Mouse (Mus musculus) gastrocnemius, postnatal 25 days (tissue): ENCODE data around the gene Frmpd1. TPM values are rescaled to one million over a fixed set of nuclear protein-coding genes. Genes with fewer than 3 reads are reported as not detected.

Experiments
- DNase-seq: peaks from one replicate; pipeline ENCODE4 v3.0.0; 2022
- total RNA-seq, 2 experiments: library from RNA; stranded (reverse); gene quantifications; 1 replicate in 1 of 2; 2 replicates in 1 of 2; pipeline ENCODE4 v1.2.3; 2021

Frmpd1 gene
- total RNA-seq, 2 experiments from 2014 or later, result 0.51 to 0.56 TPM

DNA sequence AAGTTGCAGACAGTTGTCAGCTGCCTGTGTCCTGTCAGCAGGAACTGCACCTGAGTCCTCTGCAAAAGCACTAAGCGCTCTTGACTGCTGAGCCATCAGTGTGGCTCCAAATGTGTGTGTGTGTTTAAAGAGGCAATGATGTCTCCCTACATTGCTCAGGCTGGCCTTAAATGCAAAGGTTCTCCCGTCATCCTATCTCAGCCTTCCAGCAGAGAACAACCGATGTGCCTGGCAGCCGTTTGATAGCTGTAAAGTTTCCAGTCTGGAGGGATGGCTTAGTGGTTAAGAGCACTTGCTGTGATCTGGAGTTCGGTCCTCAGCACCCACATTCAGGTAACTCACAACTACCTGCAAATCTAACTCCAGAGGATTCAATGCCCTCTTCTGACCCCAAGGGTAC is 56.7 kb downstream of the Frmpd1 start:
- no peak for DNase-seq

DNA sequence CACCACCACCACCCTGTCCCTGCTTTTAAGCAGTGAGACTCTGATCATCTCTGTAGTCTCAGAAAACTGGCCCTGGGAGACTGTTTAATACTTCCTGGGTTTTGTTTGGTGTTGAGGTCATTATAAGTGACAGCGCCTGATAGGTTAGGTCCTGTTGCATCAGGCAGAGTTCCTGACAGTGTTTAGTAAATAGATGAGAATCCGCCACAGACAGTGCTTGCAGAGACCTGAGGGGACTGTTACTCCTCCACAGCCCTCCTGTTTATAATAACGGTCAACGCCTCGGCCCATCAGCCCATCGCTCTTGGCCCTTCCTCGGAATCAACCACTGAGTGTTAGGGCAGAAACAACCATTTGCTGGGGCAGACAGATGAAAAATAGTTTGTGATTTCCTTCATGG is 57.5 kb downstream of the Frmpd1 start:
- no peak for DNase-seq

DNA sequence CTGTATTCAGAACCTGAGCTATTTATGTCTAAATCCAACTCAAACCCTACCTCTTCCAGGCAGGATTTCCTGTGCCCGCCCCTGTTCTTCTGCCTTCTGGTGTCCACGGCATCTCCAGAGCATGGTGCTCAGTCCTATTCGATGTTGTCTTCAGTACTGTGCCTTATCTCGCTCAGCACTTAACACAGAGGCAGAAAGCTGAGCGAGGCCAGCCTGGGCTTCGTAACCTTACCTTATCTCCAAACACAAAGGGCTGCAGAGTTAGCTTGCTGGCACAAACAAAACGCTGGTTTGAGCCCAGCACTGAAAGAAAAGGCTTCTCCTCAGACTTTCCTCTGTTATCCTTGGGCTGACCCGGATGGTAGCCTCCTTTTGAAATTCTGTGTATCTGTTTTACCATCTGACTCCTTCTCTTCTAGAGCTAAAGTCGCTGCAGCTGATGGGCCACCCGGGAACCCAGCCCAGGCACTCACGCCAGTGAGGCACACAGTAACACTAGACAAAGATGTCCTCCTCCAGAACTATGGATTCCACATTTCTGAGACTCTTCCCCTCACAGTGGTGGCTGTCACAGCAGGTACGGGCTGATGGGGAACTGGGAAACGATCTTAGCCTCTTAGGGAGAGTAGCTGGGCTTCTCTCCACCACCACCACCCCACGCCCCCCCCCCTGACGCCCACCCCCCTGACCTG is 58.7 kb downstream of the Frmpd1 start:
- DNase-seq, result no peak

DNA sequence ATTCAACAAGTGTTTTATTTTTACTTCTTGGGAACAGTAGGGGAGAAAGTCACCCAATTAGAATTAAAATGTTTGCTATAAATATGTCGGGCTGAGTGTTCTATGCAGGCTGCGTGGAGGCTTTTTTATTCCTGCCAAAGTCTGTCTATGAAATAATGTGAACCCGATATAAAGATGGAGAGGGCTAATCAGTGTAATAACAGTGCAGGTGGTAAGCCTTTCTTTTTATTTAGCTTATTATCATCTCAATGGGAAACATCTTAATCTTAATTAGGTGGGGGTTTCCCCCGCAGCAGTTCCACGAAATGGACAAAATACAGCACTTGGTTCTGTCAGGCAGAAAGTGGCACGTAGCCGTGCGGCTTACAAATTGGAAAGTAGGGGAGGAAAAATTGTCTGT is 66.6 kb downstream of the Frmpd1 start:
- no peak for DNase-seq

DNA sequence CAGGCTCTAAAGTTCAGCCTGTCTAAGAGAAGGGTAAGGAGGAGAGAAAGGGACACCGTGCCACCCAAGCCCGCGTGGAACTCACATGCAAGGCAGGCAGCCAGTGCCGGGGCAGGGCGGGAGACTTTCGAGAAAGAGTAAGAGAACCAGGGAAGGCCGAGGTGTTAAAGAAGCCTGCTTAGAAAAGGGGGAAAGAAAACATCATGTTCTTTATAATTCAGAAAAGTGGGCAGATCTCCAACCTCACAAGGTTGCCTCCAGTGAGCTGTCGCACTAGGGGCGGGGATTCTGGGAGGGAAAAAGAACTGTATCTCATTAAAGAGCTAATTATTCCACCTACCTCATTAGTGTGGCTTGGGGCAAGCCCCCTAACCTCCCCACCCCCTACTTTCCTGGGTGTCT is 68.2 kb downstream of the Frmpd1 start:
- DNase-seq, result no peak

DNA sequence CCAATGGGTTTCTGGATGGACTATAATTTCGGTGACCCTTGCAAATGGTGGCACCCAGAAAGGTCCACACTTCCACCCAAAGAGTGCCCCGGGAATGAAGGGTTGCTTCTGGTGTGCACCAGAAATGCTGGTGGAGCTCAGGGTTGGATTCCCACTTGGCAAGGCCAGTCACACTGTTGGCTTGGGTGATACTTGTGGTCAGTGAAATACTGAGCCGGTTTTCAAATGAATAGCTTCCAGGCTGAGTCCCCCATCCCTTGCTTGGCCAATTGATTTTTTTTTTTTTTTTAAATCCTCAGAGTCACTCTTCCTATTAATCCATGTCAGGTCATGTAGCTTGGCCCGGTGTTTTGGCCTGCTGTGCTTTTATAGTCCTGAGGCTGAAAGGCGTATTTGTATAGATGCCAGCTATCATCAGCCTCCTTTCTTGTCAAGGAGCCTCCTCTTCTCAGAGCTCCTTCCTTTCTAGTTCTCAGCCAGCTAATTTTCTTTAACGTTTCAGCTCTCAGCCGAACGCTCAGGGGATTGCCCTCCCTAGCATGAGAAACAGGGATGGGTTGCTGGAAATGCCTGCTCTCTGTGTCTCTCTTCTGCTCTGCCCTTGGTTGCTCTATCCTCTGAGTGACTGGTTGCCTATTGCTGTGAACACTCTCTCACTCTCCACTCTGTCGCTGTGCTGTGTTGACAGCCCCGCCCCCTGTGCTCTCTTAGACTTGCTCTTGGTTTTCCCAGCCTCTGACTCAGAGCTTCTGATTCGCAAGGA is 69.3 kb downstream of the Frmpd1 start:
- DNase-seq, result no peak

DNA sequence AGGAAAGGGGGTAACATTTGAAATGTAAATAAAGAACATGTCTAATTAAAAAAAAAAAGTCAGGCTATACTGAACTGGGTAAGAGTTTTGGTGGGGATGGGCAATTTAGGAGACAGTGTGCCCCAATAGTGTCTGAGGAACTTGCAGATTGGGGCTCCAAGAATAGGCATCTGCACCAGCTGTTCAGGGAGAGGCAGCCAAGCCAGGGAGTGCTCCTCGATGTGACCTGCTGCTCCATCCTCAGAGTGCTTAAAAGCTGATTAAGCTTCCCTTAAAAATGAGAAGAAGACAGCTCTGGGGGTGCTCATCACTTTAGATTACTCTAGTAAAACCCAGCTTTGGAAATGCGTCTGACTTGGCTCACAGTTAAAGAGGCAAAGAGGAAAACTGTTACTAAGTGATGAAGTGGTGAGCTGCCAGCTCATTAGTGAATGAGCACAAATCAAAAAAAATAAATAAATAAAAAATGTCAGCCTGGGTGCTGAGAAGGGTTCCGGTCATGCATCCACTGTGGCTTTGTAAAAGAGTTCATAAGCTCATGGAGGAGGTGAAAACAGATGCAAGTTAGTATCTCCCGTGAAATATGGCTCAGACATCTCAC is 74.7 kb downstream of the Frmpd1 start:
- DNase-seq, result no peak

DNA sequence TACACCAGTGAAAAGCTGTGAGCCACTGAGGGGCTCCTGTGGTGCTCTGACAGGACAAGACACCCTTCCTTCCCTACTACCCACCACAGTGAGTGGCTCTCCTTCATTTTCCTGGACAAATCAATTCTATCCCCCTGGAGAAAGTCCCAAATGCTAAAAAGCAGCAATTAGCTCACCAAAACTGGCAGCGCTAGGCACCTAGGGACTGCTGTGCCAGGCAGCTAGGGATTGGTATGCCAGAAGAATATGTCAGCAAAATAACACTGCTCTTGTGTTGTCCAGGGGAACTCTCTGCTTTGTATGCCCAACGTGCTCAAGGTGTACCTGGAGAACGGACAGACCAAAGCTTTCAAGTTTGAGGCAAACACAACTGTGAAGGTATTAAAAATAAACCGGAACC is 76.9 kb downstream of the Frmpd1 start:
- DNase-seq, result no peak

DNA sequence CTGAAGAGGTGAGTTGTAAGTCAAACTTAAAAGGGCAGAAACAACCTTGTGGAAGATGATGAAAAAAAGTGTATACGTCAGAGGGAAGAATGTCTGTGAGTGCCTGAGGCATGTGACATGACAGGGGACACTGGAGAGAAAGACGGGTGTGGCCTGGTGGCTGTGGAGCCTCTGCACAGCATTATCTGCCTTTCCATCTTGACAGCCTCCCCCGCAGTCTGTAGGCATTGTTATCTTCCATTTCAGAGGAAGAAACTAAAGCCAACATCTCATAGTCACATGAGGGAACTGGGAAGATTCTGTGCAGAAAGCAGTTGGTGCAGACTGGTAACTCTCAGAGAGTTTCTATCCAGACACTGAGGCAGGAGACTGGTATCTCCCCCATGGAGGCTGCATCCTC is 83.2 kb downstream of the Frmpd1 start:
- no peak for DNase-seq

DNA sequence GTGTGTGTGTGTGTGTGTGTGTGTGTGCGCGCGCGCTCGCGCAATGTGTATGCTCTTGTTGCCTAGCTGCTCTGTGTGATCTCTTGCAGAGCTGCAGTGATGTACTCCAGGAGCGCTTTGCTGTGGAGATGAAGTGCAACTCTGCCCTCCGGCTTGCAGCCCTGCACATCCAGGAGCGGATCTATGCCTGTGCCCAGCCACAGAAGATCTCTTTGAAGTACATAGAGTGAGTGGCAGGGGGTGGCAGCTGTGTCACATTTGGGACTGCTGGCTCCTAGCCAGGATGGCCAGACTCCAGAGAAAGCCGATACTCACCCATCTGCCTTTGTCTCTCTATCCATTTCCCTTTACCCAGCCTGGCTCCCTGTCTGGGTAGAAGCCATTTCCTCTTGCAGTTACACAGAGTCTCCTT is 86.4 kb downstream of the Frmpd1 start:
- DNase-seq, result no peak

DNA sequence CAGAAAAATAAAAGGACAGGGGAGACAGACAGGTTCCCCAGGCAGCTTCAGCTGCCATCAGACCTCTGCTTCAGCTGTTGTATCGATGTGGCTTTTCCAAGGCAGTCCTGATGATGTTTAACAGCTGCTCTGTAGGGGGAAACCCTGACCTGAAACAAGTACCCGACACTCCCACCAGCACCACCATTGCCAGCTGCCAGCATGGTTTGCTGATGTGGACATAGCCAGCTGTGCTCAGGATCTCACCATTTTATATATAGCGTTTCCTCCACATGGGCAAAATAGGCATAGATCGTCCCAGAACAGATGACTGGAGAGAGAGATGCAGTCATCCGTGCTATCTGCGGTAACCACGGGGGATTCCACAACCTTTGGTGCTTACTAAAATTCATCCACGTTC is 91.1 kb downstream of the Frmpd1 start:
- DNase-seq, result no peak

DNA sequence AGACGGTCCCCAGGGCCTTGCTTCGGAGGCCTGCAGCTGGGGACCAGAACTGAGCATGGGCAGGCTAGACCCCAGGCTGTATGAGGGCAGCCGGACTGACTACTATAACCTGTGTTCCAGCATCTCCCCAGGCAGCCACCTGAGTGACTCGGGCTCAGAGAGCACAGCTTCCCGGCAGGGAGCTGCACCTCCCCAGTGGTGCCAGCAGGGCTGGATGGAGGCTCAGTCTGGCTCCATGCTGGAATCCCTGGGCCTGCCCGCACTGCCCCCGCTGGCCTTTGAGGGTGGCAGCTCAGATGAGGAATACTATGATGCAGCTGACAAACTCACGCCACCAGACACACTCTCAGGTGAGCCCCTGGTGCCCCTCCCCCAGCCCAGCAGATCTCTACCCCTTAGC is 94.6 kb downstream of the Frmpd1 start:
- DNase-seq, result no peak

DNA sequence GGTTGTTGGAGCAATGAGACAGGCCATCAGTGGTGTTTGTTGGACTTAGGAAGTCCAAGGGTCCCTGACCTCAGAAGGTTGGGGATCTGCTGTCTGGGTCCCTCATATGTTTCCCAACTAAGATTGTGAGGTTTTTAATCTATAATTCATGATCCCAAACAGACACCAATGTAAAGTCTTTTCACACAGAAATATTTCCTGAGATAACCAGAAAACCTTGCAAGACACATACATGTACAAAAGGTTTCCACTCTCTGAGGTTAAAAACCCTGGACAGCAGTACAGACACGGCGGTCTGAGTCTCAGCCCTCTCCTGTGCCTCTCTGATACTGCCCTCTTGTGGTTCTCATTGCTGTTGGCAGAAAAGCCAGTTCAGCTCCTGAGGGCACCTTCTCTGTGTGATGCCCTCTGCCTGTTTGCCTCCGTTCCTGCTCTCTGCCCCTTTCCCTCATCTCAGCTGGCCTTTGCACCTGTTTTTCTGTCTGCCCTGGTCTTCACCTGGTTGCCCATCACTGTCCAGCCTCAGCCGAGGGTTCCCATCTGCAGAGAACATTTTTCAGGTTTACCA is 95.4 kb downstream of the Frmpd1 start:
- peak; percentile 42 for DNase-seq

DNA sequence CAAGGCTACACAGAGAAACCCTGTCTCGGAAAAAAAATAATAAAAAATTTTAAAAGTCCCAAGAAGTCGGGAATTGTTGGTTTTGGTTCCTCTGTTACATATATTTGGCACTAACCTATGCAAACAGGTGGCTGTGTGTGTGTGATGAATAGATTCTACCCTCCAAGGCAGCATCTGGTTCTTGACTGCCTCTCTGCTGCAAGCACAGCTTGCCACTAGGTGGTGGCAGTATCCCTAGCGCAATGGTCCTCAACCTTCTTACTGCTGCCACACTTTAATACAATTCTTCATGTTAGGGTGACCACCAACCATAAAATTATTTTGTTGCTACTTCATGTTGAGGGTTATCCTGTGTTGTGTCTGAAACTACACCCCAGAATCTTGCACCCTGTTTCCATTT is 101.6 kb downstream of the Frmpd1 start:
- no peak for DNase-seq

DNA sequence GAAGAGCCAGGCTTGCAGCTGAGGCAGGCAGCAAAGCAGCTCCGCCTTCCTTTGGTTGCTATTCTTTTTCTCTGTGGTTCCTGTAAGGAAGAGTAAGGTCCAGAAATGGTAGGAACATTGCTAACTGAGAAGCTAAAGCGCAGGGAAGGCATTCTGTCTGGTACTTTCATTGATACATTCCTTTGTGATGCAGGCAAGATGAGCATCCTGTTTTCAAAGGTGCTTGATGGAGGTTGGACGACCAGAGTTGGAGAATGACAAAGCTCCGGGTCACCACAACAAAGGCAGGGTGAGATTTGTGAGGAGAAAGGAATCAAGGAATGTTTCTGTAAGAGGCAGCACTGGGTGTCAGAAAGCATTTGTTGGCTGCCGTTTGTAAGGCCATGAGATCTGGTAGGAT is 103.2 kb downstream of the Frmpd1 start:
- DNase-seq, result no peak

DNA sequence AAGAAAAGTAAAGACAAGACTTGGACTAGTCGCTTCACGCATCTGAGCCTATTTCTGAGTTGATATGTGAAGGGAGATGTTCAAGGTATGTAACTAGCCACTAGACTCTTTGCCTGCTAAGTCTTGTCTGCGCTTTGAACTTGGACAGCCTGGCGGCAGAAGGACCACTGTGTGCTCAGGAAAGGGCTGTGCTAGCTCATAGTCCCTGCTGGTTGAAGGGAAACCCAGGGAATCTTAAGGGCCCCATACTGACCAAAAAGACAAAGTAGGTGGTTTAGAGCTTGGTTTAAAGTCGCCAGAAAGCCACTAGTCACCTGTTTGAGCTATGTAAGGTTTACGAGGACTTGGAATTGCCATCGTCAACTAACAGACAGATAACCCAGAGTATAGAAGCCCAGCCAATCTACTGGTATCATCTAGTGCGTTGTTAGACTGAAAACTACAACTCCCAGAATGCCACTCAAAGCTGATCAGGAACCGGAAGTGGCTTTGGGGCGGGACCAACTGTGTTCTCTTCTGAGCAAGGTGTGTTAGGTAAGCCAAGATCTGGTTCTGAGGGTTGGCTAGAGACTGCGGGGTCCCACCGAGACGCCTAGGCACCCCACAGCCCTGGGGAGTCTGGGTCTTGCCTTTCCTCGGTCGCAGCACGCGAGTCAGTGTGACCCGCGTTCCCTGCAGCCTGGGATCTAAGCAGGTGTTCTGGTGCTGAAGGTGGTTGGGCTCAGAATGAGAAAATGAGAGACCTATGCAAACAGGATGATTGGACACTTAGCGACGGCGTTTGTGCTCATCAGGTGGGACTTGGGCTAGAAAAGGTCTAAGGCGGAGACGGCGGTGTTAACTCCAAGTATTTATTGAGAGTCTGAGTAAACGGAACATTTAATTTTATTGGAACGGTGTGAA is 112.2 kb downstream of the Frmpd1 start, which contains the start of gene Trmt10b:
Gene Trmt10b (plus strand): TSS at position 466 of the 903 bp plus-strand sequence.
- peak; percentile 61 for DNase-seq

DNA sequence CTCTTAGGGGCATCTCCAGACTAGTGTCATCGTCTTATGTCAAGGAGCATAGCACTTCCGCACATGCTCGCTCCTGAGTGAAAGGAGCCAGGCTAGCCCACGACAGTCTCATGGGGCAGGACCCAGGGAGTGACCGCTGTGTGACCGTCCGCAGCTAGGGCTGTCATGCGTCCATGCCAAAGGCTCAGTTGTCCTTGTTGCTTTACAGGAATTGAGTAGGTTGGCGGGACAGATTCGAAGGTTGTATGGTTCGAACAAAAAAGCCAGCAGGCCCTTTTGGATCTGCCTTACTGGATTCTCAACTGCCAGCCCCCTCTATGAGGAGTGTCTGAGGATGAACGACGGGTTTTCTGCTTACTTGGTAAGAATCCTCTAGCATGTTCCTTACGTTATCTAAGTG is 120.9 kb downstream of the Frmpd1 start:
- DNase-seq, result no peak

DNA sequence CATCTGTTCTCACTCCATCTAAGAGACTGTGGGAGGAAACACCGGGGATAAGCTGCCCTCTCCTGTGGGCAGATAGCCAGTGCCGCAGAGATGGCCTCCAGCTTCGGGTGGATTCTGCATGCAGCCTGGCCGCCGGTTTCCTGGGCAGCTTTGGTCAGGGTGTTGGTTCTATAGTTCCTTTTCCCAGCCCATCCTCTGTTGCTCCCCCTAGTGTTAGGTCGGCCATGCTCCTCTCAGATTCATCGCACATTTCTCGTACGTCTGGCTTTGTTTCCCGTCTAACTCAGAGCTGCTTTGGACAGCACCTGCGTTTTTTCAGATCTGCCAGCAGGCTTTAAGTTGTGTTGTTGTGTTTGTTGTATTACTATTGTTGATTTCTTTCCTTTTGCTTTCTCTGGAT is 123.4 kb downstream of the Frmpd1 start:
- no peak for DNase-seq

DNA sequence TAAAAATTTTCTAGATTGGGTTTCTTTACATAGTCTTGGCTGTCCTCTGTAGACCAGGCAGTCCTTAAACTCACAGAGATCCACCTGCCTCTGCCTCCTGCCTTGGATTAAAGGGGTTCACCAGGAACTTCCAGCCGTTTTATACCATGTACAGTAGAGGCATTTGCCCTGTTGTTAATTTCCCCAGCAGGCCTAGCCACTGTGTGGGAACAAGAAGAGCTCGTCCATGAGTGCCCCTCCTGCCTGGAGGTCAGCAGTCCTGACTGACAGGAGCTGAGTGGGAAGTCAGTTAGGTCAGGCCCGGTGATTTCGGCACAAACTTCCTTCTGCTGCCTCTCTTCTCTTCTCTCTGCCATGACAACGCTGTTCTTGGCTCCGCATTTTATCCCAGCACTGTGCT is 123.9 kb downstream of the Frmpd1 start:
- DNase-seq, result no peak

DNA sequence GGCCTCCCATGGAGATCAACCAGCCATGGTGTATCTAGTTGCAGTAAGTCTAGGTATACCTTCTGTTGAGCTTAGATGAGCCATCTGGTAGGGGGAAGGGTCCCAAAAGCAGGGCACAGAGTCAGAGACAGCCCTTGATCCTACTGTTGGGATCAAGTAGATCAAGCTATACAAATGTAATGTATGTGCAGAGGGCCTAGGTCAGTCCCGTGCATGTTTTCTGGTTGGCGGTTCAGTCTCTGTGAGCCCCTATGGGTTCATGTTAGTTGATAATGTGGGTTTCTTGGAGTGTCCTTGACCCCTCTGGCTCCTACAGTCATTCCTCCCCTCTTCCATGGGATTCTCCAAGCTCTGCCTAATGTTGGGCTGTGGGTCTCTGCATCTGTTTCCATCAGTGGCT is 126.4 kb downstream of the Frmpd1 start:
- no peak for DNase-seq

DNA sequence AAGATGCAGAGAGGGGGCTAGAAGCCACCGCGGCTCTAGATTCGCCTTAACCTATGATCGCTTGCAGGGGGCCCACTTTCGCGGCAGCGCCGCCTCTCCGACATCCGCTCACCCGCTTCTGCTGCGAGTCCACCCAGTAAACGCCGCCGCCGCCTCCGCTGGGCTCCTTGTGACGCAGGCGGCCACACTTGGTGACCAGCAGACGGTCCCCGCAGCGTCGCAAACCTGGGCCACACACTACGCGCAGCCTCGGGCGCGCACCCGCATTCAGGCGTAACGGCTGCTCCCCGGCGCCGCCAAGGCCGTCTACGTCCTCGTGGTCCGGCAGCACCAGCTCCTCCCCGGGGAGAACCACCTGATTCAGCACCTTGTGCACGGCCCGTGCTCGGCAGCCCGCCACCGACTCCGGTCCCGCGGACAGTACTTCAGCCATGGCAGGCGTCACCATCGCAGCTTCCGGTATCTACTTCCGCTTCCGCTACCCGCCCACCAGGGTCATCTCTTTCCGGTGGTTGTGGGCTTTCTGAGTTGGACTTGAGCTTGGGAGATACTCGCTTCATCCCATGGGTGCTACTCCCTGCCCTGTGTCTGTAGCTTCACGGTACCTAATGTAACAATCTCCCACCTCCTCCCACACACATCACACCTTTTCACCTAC is 135.6 kb downstream of the Frmpd1 start:
- DNase-seq, result peak; percentile 83

DNA sequence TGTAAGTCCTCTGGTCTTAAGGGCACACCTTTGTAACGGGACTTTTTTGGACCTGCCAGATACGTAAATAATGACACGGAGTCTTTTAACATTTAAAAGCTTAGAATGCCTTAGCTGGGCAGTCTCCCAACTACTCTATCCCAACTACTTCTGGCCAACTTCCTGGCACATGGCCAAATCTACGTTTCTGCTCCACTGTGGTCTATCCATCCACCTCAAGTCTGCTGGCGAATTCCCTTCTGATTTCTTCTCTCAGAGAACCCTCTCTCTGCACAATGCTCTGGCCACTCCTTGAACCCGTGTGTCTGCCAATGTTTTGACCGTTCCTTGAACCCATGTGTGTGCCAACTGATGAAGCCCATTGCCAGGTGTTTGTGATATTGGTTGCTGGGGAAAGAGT is 146.5 kb downstream of the Frmpd1 start:
- DNase-seq, result no peak
